Mouse (Mus musculus): Measurements from ENCODE around the gene Gm9.
"Not testable (repeated sequence)": the region's sequence is repeated elsewhere in the genome, so short reads cannot be mapped to it uniquely, and the experiment has no call there.

GRCm38 (mm10) chrX:37222158-37222557 is 11.3 kb upstream of the Gm9 start, which contains the start of gene Rhox1:
- TF ChIP-seq EP300, CTCF (IDR thresholded peaks at IDR 0.05; ENCODE audit: low read depth): not testable (repeated sequence)
